Mouse (Mus musculus) T-helper 17 cell (primary cell): ENCODE measurements around the gene Zfp574.

Experiments
- in situ Hi-C, 2 experiments: fragments of 300-600 bp; cut with MboI, MseI; formaldehyde crosslinking; loops; 1 replicate in 1 of 2; 2 replicates in 1 of 2; pipeline ENCODE4 v1.15.1; 2025; ENCODE audit warnings: high pct_unique_total_duplicates in 2 of 2

Zfp574 gene

GRCm38 (mm10) chr7:25112178-25112955, 40.0 kb downstream of the Zfp574 start:
- in situ Hi-C loops, result no loop called here

DNA sequence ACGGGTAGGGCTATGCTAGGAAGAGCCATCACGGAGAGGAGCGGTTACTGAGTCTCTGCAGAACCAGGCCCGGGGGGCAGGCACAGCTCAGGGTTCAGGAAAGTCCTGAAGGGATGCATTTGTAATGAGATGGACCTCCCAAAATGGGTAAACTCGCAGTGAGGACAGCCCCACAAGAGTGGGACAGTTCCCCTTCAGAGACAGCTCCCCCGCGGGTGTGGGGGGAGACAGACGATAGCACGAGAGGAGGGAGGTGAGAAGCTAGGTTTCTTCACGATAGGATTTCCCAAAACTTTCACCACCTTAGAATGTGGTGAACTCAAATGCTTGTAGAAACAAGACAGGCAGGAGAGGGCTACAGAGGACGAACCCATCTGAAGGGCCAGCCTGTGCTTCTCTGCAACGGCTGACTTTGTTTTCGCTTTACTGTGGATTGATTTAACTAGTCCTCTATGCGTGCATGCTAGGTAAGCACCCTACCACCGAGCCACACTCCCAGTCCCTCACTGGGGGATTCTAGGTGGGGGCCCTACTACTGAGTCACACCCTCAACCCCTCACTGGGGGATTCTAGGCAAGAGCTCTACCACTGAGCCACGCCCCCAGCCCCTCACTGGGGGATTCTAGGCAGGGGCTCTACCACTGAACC, 40.7 kb downstream of the Zfp574 start:
- in situ Hi-C loops, result no loop called here

GRCm38 (mm10) chr7:25120061-25120834, 47.9 kb downstream of the Zfp574 start:
- in situ Hi-C loops, result no loop called here

DNA sequence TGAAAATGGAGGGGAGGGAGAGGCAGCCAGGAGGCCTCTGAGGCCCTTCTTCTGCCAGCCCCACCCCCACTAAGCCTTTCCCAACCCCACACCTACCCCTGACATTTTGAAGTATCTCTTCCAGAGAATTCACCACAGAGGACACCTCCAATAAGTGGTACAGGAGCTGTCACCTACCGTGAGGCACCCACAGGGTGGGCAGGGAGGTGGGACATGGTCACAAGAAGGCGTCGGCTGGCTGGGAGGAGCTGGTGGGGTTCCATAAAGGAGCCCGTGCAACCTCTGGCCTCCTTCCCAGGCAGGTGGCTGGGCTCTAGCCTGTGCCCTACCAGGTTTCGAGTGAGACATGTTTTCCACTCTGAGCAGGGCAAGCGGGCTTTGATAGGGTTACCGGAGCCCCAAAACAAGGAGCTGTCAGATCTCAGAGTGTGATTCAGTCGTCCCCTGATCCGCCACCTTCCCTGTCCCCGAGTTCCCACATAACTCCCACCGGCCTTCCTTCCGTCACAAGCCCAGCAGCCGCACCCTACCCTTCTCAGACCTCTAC, 48.9 kb downstream of the Zfp574 start:
- in situ Hi-C loops, result no loop called here

DNA sequence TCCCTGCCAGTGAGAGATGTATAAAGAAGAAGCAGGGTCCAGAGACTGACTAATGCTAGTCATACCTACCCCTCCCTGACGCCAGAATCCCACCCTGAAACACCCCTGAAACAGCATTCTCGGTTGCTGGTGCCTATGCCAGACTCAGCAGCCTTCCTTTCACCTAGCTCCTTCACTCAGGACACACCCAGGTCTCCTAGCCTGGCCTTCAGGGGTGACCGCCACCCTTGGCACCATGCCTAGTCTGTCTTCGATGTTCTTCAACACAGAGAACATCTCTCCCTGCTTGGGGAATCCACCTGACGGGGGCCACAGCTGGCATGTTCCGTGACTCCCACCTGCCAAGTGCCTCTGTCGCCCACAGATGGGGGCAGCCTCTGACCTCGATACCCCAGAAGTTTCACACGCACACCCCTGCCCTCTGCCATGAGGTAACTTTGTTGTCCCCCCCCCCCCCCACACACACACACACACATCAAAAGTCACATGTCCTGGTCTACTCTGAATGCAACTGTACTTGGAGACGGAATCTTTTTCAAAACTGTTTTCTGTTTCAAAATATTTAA, 53.4 kb downstream of the Zfp574 start:
- in situ Hi-C loops, result loop anchor here in 1 of 2 experiments (5.0 kb wide), 1 partner anchor 218 kb away; no protein-coding TSS in a partner anchor

DNA sequence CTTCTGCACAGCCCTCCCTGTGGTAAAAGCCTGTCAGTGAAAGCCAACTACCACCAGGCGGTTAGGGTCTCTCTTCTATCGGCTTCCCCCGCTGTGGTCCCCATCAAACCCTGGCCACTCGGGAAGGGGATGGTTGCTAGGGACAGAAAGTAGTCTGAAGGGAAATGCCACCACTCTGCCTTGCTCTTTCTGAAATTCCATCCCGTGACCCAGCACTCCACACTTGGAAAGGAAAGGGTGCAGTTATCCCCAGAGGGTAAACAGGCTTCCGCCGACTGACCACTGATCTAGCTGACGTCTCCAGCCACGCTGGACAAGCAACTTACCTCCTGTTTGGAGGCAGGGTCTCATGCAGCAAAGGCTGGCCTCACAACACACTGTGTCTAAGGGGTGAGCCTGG, 55.6 kb downstream of the Zfp574 start:
- in situ Hi-C loops, result loop anchor here in 1 of 2 experiments (5.0 kb wide), 1 partner anchor 221 kb away; no protein-coding TSS in a partner anchor

DNA sequence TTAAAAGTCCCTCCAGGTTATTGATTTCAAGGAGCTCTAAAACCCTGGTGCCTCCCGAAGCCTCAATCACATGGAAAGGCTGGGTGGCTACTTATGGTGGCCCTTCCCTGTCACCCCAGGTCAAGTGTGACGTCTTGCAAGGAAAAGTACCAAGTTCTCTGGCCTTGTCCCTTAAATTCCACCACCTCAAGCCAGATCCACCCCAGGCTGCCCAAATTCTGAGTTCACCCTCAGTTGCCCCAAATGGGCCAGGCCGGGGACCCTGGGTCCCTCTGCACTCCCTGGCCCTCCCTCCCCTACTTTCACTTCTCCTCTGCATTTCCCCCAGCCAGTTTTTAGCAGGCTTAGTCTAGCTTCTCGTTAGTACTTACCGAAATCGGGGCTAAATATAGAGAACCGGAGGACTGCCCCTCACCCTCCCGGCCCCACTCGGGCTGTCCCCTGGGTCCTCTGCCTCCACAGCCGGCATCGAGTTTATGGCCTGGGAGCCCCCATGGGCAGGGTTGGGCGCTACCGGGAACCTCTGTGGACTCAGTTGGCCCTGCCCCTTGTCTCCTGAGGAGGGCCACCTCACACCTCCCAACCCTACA, 57.1 kb downstream of the Zfp574 start:
- in situ Hi-C loops, result loop anchor here in 1 of 2 experiments (5.0 kb wide), 1 partner anchor 222 kb away; no protein-coding TSS in a partner anchor

DNA sequence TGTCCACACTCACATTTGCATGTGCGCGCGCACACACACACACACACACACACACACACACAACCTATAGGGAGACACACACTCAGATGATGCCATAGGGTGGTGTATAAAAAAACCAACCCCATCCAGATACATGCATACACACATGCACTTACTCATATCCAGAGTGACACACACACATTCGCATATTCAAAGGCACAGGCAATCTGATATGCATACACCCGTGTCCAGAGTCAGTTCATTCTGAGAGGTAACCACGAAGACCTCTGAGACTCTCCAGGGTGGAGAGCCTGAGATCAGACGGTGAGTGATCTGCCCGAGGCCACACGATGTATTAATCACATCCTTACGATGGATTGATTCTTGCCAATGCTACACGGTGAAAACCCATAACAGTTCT, 58.2 kb downstream of the Zfp574 start:
- in situ Hi-C loops, result loop anchor here (5.0 to 10.0 kb wide), 4 partner anchors 52 to 147 kb away; no protein-coding TSS in a partner anchor

GRCm38 (mm10) chr7:25131247-25131646, 58.9 kb downstream of the Zfp574 start:
- in situ Hi-C loops, result loop anchor here (5.0 to 10.0 kb wide), 4 partner anchors 51 to 146 kb away; no protein-coding TSS in a partner anchor

- in situ Hi-C loops, result loop anchor here (5.0 to 10.0 kb wide), 4 partner anchors 50 to 145 kb away; no protein-coding TSS in a partner anchor
Measured at GRCm38 (mm10) chr7:25132318-25132960, 60.1 kb downstream of the Zfp574 start.
